Mouse (Mus musculus) hindbrain, embryonic 14.5 days (tissue): ENCODE measurements at regions not wholly inside any gene's neighbourhood (a gene's known extent, or its start where the extent isn't known, plus 50 kb on each side); places are given as distances from the start of the nearest gene placed in this dataset.

ENCODE experiments used
- ATAC-seq: fragments of 200-750 bp; cut with Nextera tagmentation; 2 replicates; pipeline ENCODE4 v1.8.0; 2017; ENCODE audit warnings: moderate number of reproducible peaks, mild to moderate bottlenecking, moderate TSS enrichment, moderate library complexity; ENCODE audit not compliant: low FRiP score
- DNase-seq: peaks from one replicate; pipeline ENCODE4 v3.0.0-alpha.2; 2015; ENCODE audit warnings: low spot score
- H3K27ac ChIP-seq: fragments of 300-500 bp; sonication (generic); 2 replicates; pipeline ENCODE4 v1.5.1; 2014; ENCODE audit warnings: mild to moderate bottlenecking, moderate library complexity
- H3K27me3 ChIP-seq: fragments of 300-500 bp; sonication (generic); 2 replicates; pipeline ENCODE4 v1.6.1; 2014; ENCODE audit warnings: mild to moderate bottlenecking, low read length, mixed read lengths; ENCODE audit not compliant: control insufficient read depth, insufficient read depth
- H3K36me3 ChIP-seq: fragments of 300-500 bp; sonication (generic); replicated peaks from 2 replicates; pipeline ENCODE4 v1.6.1; 2014; ENCODE audit not compliant: control insufficient read depth, insufficient read depth
- H3K4me1 ChIP-seq: fragments of 300-500 bp; sonication (generic); replicated peaks from 2 replicates; pipeline ENCODE4 v1.6.1; 2014; ENCODE audit warnings: antibody characterized with exemption, low read length, mixed read lengths; ENCODE audit not compliant: control insufficient read depth, insufficient read depth
- H3K4me2 ChIP-seq: fragments of 300-500 bp; sonication (generic); replicated peaks from 2 replicates; pipeline ENCODE4 v1.6.1; 2014; ENCODE audit warnings: mild to moderate bottlenecking, moderate library complexity
- H3K4me3 ChIP-seq: fragments of 300-500 bp; sonication (generic); replicated peaks from 2 replicates; pipeline ENCODE4 v1.5.1; 2014; ENCODE audit warnings: mild to moderate bottlenecking, low read length
- H3K9ac ChIP-seq: fragments of 300-500 bp; sonication (generic); 2 replicates; pipeline ENCODE4 v1.6.1; 2014
- H3K9me3 ChIP-seq: fragments of 300-500 bp; sonication (generic); 2 replicates; pipeline ENCODE4 v1.6.1; 2016; ENCODE audit warnings: low read length; ENCODE audit not compliant: control insufficient read depth
- WGBS: fragments of 180-500 bp; shearing (Covaris S2); extraction: QIAGEN DNeasy Blood & Tissue Kit; methylation state at CpG from one replicate; pipeline ENCODE4 v1.1.7; 2014; 5-methylcytosine and 5-hydroxymethylcytosine counted together

- Histone ChIP-seq H3K4me1 (no peaks in the 10 kb centered on the region; the same call in 1 of the 2 replicates), H3K27me3 (no peaks in the 10 kb centered on the region), H3K27ac (no peak overlapping the region), H3K36me3 (no peaks in the 10 kb centered on the region), H3K9me3 (no peaks in the 10 kb centered on the region), H3K4me3 (no peak overlapping the region), H3K4me2 (no peak overlapping the region), H3K9ac (no peak overlapping the region)
- ATAC-seq, result no peak
- WGBS, result 91% methylated on average over 9 of the region's 9 CpGs
- DNase-seq, result no peak
These were observed 94.8 kb upstream of the Ctnnb1 start for GRCm38 (mm10) chr9:120834166-120834565.

GRCm38 (mm10) chr9:120835621-120836020 is 93.4 kb upstream of the Ctnnb1 start:
- no peak overlapping the region for H3K4me3 ChIP-seq
- no peak for ATAC-seq
- no peaks in the 10 kb centered on the region for H3K9me3 ChIP-seq
- WGBS, result 89% methylated on average over 4 of the region's 4 CpGs
- no peak for DNase-seq
- no peak overlapping the region for H3K27ac ChIP-seq
- H3K27me3 ChIP-seq, result no peaks in the 10 kb centered on the region
- no peak overlapping the region for H3K4me2 ChIP-seq
- H3K36me3 ChIP-seq, result no peaks in the 10 kb centered on the region
- H3K9ac ChIP-seq, result no peak overlapping the region
- H3K4me1 ChIP-seq, result no peaks in the 10 kb centered on the region; the same call in 1 of the 2 replicates

- no peaks in the 10 kb centered on the region for H3K36me3 ChIP-seq
- WGBS, result 87% methylated on average over 8 of the region's 8 CpGs
These were observed 91.4 kb upstream of the Ctnnb1 start for GRCm38 (mm10) chr9:120837431-120838150.

GRCm38 (mm10) chr9:120843753-120844152 is 85.3 kb upstream of the Ctnnb1 start:
- no peak for DNase-seq
- ATAC-seq, result no peak
- Histone ChIP-seq H3K27ac (no peak overlapping the region), H3K36me3 (no peaks in the 10 kb centered on the region), H3K9ac (no peak overlapping the region), H3K4me3 (no peak overlapping the region), H3K27me3 (no peaks in the 10 kb centered on the region), H3K9me3 (0 out of 2 replicates have a peak, but pooled peaks cover 3% of the 10 kb centered on the region), H3K4me2 (no peak overlapping the region), H3K4me1 (no peaks in the 10 kb centered on the region)
- 77% methylated on average over 8 of the region's 8 CpGs for WGBS

More at GRCm38 (mm10) chr9:120837431-120838150, 91.4 kb upstream of the Ctnnb1 start:
- Histone ChIP-seq H3K9ac (no peak overlapping the region), H3K4me2 (no peak overlapping the region), H3K27ac (no peak overlapping the region), H3K4me1 (no peaks in the 10 kb centered on the region), H3K9me3 (0 out of 2 replicates have a peak, but pooled peaks cover 3% of the 10 kb centered on the region), H3K27me3 (no peaks in the 10 kb centered on the region), H3K4me3 (no peak overlapping the region)
- ATAC-seq (no peak), DNase-seq (no peak)

- Histone ChIP-seq H3K4me2 (no peak overlapping the region), H3K27me3 (no peaks in the 10 kb centered on the region), H3K4me3 (no peak overlapping the region), H3K27ac (no peak overlapping the region), H3K36me3 (no peaks in the 10 kb centered on the region), H3K4me1 (0 out of 2 replicates have a peak, but pooled peaks cover 3% of the 10 kb centered on the region), H3K9me3 (0 out of 2 replicates have a peak, but pooled peaks cover 3% of the 10 kb centered on the region), H3K9ac (no peak overlapping the region)
- WGBS, result 69% methylated on average over 10 of the region's 10 CpGs
- DNase-seq, result no peak
- no peak for ATAC-seq
These were observed 83.5 kb upstream of the Ctnnb1 start for GRCm38 (mm10) chr9:120845538-120845937.

- H3K4me2 ChIP-seq, result no peak overlapping the region
- no peaks in the 10 kb centered on the region for H3K27me3 ChIP-seq
- no peaks in the 10 kb centered on the region for H3K36me3 ChIP-seq
- ATAC-seq, result no peak
- DNase-seq, result no peak
- no peak overlapping the region for H3K4me3 ChIP-seq
- 0 out of 2 replicates have a peak, but pooled peaks cover 3% of the 10 kb centered on the region for H3K4me1 ChIP-seq
- H3K9me3 ChIP-seq, result no peaks in the 10 kb centered on the region
- no peak overlapping the region for H3K9ac ChIP-seq
- WGBS, result 89% methylated on average over 5 of the region's 5 CpGs
- no peak overlapping the region for H3K27ac ChIP-seq
These were observed 81.4 kb upstream of the Ctnnb1 start for GRCm38 (mm10) chr9:120847649-120848048.

GRCm38 (mm10) chr9:120848962-120849361 is 80.1 kb upstream of the Ctnnb1 start:
- ATAC-seq, result no peak
- no peak for DNase-seq
- 84% methylated on average over 2 of the region's 2 CpGs for WGBS
- Histone ChIP-seq H3K9me3 (no peaks in the 10 kb centered on the region), H3K9ac (no peak overlapping the region), H3K4me1 (0 out of 2 replicates have a peak, but pooled peaks cover 6% of the 10 kb centered on the region), H3K4me3 (no peak overlapping the region), H3K4me2 (no peak overlapping the region), H3K27me3 (no peaks in the 10 kb centered on the region), H3K36me3 (no peaks in the 10 kb centered on the region), H3K27ac (no peak overlapping the region)

- Histone ChIP-seq H3K4me3 (no peak overlapping the region), H3K9me3 (no peaks in the 10 kb centered on the region), H3K27ac (no peak overlapping the region), H3K9ac (no peak overlapping the region), H3K4me2 (no peak overlapping the region), H3K27me3 (no peaks in the 10 kb centered on the region), H3K36me3 (no peaks in the 10 kb centered on the region), H3K4me1 (0 out of 2 replicates have a peak, but pooled peaks cover 6% of the 10 kb centered on the region)
- DNase-seq (no peak), ATAC-seq (no peak)
- 81% methylated on average over 5 of the region's 5 CpGs for WGBS
These were observed 78.9 kb upstream of the Ctnnb1 start for GRCm38 (mm10) chr9:120850092-120850491.

- Histone ChIP-seq H3K4me2 (no peak overlapping the region), H3K4me1 (0 out of 2 replicates have a peak, but pooled peaks cover 6% of the 10 kb centered on the region), H3K9me3 (no peaks in the 10 kb centered on the region), H3K27ac (no peak overlapping the region; the same call in 1 of the 2 replicates), H3K9ac (no peak overlapping the region), H3K4me3 (no peak overlapping the region), H3K36me3 (no peaks in the 10 kb centered on the region), H3K27me3 (no peaks in the 10 kb centered on the region)
- 87% methylated on average over 5 of the region's 5 CpGs for WGBS
- ATAC-seq (no peak), DNase-seq (no peak)
These were observed 77.1 kb upstream of the Ctnnb1 start for GRCm38 (mm10) chr9:120851914-120852313.
